Mouse (Mus musculus): Measurements from ENCODE around the gene Gm2174. TPM values are rescaled to one million over a fixed set of nuclear protein-coding genes. Genes with fewer than 3 reads are reported as not detected.
A peak's percentile ranks its signal among the peaks of the same experiment; 100 is the strongest.

Gene Gm2174
- 1.3 and 1.5 TPM in 2 replicates for polyA plus RNA-seq (2016; fragmentation: Nextera tagmentation; extraction: Ambion mirVana)

GRCm38 (mm10) chrX:56447524-56448015 is at the start of gene Gm2174:
Gm2174 (plus strand) TSS chrX:56447965.
- no peaks in the 10 kb centered on the region for H3K27me3 ChIP-seq
- H3K36me3 ChIP-seq, result no peaks in the 10 kb centered on the region
- H3K9me3 ChIP-seq, result no peaks in the 10 kb centered on the region
- ATAC-seq (ENCODE audit: insufficient number of reproducible peaks, insufficient read depth, low FRiP score, low TSS enrichment, low read depth), result no peak
- H3K4me3 ChIP-seq (replicated peaks), result no peak within 1 kb of the TSS
- 80% methylated on average over 4 of the region's 4 CpGs for WGBS
- H3K4me1 ChIP-seq (replicated peaks), result no peaks in the 10 kb centered on the region
- no peak within 1 kb of the TSS for H3K9ac ChIP-seq (replicated peaks)
- no peak within 1 kb of the TSS for H3K4me2 ChIP-seq
- no peak within 1 kb of the TSS for H3K27ac ChIP-seq

GRCm38 (mm10) chrX:56404646-56405045 is 43.1 kb upstream of the Gm2174 start:
- Histone ChIP-seq H3K4me2 (no peak overlapping the region), H3K9me3 (no peaks in the 10 kb centered on the region), H3K4me3 (replicated peaks) (no peak overlapping the region), H3K27me3 (no peaks in the 10 kb centered on the region), H3K4me1 (replicated peaks) (no peaks in the 10 kb centered on the region), H3K36me3 (no peaks in the 10 kb centered on the region), H3K9ac (replicated peaks) (no peak overlapping the region), H3K27ac (no peak overlapping the region)
- WGBS, result 17% methylated on average over 2 of the region's 2 CpGs
- no peak for ATAC-seq (ENCODE audit: insufficient number of reproducible peaks, insufficient read depth, low FRiP score, low TSS enrichment, low read depth)

DNA sequence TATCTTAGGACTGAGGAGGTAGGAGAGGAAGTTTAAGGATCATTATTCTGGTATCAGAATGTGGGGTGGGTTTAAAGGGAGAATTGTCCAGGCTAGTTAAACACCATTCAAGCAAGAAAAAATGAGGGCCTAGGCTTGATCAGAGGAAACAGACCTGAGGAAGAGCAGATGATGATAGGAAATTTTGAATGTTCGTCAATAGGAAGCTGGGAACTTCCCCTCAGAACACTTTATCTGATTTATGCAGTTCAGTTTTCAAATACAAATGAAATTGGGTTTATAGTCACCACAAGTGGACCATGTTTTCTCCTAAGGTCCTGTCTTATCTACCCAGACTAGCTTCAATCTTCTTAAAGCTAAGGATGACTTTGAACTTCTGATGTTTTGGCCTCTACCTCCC is 42.3 kb upstream of the Gm2174 start:
- Histone ChIP-seq H3K9ac (replicated peaks) (no peak overlapping the region), H3K27me3 (no peaks in the 10 kb centered on the region), H3K4me3 (replicated peaks) (no peak overlapping the region), H3K4me1 (replicated peaks) (no peaks in the 10 kb centered on the region), H3K27ac (no peak overlapping the region), H3K36me3 (no peaks in the 10 kb centered on the region), H3K4me2 (no peak overlapping the region), H3K9me3 (no peaks in the 10 kb centered on the region)
- WGBS, result 80% methylated on average over 1 of the region's 1 CpGs
- ATAC-seq (ENCODE audit: insufficient number of reproducible peaks, insufficient read depth, low FRiP score, low TSS enrichment, low read depth), result no peak

DNA sequence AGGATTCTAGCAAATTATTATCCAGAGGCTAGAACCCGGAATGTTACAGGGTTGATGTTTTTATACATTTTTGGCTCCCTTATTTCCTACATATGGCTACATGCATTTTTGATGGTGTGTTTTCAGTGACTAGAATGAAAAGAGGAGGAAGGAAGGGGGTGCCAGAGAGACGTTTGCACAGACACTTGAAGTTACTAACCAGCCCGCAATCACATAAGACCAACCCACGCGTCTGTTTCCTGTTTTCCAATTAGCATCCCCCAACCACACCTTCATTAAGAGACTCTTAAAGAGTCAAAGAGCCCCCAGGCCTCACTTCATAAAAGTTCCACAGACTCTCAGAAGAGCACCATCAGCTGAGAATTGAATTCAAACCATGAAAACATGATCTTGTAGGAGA is 41.6 kb upstream of the Gm2174 start:
- ATAC-seq (ENCODE audit: insufficient number of reproducible peaks, insufficient read depth, low FRiP score, low TSS enrichment, low read depth), result no peak
- H3K4me3 ChIP-seq (replicated peaks), result no peak overlapping the region
- no peak overlapping the region for H3K27ac ChIP-seq
- H3K4me1 ChIP-seq (replicated peaks), result no peaks in the 10 kb centered on the region
- H3K9me3 ChIP-seq, result no peaks in the 10 kb centered on the region
- no peak overlapping the region for H3K4me2 ChIP-seq
- WGBS, result 51% methylated on average over 5 of the region's 5 CpGs
- no peaks in the 10 kb centered on the region for H3K27me3 ChIP-seq
- no peaks in the 10 kb centered on the region for H3K36me3 ChIP-seq
- no peak overlapping the region for H3K9ac ChIP-seq (replicated peaks)

- no peaks in the 10 kb centered on the region for H3K4me1 ChIP-seq (replicated peaks)
- H3K9ac ChIP-seq (replicated peaks), result no peak overlapping the region
- no peak overlapping the region for H3K4me3 ChIP-seq (replicated peaks)
- H3K36me3 ChIP-seq, result no peaks in the 10 kb centered on the region
- H3K4me2 ChIP-seq, result no peak overlapping the region
- 75% methylated on average over 3 of the region's 3 CpGs for WGBS
- H3K27me3 ChIP-seq, result no peaks in the 10 kb centered on the region
- no peaks in the 10 kb centered on the region for H3K9me3 ChIP-seq
- ATAC-seq (ENCODE audit: insufficient number of reproducible peaks, insufficient read depth, low FRiP score, low TSS enrichment, low read depth), result no peak
- H3K27ac ChIP-seq, result no peak overlapping the region
Observed at GRCm38 (mm10) chrX:56416277-56416676, 31.5 kb upstream of the Gm2174 start.

DNA sequence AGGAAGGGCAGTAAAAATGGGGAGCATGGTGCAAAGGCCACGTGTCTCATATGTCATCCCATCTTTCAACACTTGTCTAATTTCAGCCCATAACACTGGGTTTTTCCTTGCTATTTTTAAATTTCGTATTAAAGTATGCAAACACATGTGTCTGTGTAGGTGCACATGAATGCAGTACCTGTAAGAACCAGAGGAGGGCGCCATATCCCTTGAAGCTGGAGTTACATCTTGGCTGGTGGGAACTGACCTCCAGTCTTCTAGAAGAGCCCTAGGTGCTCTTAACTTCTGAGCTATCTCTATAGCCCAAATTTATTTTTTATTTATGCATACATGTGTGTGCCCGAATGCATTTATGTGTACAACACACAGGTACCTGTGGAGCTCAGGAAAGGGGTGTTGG is 30.2 kb upstream of the Gm2174 start:
- 67% methylated on average over 4 of the region's 4 CpGs for WGBS
- no peak for ATAC-seq (ENCODE audit: insufficient number of reproducible peaks, insufficient read depth, low FRiP score, low TSS enrichment, low read depth)
- H3K27me3 ChIP-seq, result no peaks in the 10 kb centered on the region
- H3K4me3 ChIP-seq (replicated peaks), result no peak overlapping the region
- no peaks in the 10 kb centered on the region for H3K4me1 ChIP-seq (replicated peaks)
- no peaks in the 10 kb centered on the region for H3K9me3 ChIP-seq
- H3K9ac ChIP-seq (replicated peaks), result no peak overlapping the region
- no peaks in the 10 kb centered on the region for H3K36me3 ChIP-seq
- no peak overlapping the region for H3K4me2 ChIP-seq
- no peak overlapping the region for H3K27ac ChIP-seq

GRCm38 (mm10) chrX:56430601-56431000 is 17.2 kb upstream of the Gm2174 start:
- no peak overlapping the region for H3K9ac ChIP-seq (replicated peaks)
- H3K4me3 ChIP-seq (replicated peaks), result no peak overlapping the region
- 53% methylated on average over 2 of the region's 2 CpGs for WGBS
- no peaks in the 10 kb centered on the region for H3K36me3 ChIP-seq
- no peaks in the 10 kb centered on the region for H3K4me1 ChIP-seq (replicated peaks)
- no peaks in the 10 kb centered on the region for H3K27me3 ChIP-seq
- no peak overlapping the region for H3K4me2 ChIP-seq
- H3K9me3 ChIP-seq, result no peaks in the 10 kb centered on the region
- no peak for ATAC-seq (ENCODE audit: insufficient number of reproducible peaks, insufficient read depth, low FRiP score, low TSS enrichment, low read depth)
- no peak overlapping the region for H3K27ac ChIP-seq

GRCm38 (mm10) chrX:56435758-56436283 is 11.9 kb upstream of the Gm2174 start:
- no peak for ATAC-seq (ENCODE audit: insufficient number of reproducible peaks, insufficient read depth, low FRiP score, low TSS enrichment, low read depth)
- 55% methylated on average over 7 of the region's 7 CpGs for WGBS
- Histone ChIP-seq H3K9ac (replicated peaks) (no peak overlapping the region), H3K9me3 (no peaks in the 10 kb centered on the region), H3K4me3 (replicated peaks) (no peak overlapping the region), H3K27me3 (no peaks in the 10 kb centered on the region), H3K36me3 (no peaks in the 10 kb centered on the region), H3K4me1 (replicated peaks) (no peaks in the 10 kb centered on the region), H3K4me2 (no peak overlapping the region), H3K27ac (no peak overlapping the region)

DNA sequence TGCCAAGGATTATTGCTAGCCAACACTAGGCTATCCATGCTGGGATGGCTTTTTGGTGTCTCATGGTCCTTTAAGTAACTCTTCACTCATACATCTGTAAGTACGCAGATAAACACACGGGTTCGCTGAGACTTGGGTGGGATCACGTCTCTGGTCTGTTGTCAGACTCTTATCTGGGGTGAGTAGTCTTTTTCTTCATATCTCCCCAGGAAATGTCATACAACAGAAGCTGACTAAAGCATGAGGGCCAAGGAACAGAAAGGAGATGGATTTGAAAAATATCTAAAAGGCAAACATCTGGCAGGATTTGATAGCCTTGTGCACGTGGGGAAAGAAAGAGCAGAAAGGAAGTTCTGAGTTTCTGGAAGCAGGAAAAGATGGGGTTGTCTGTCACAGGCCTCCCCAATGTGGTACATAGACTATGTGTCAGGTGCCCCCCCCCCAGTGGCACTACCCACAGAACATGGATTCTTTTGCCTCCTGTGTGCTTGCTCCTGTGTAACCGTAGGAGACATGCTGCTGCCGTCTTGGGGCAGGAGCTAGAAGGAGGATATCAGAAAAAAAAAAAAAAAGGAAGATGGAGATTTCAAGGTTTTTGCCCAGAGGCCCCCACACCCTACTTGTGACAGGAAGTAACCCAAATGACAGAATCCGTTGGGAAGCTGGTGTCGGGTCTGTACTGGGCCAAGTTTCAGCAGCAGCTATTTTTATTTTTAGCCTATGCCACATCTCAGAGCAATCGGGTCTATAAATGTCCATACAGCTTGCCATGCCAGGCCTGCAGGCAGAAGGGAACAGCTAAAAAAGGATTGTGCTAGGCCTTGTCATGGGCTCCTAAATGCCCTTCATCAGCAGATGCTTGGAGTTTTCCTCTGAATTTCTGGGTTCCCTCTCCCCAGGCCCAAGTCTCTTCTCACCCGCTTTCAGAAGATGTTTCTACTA is 1.0 kb upstream of the Gm2174 start:
- ATAC-seq (ENCODE audit: insufficient number of reproducible peaks, insufficient read depth, low FRiP score, low TSS enrichment, low read depth), result no peak
- WGBS, result 81% methylated on average over 11 of the region's 11 CpGs
- no peak overlapping the region for H3K9ac ChIP-seq (replicated peaks)

GRCm38 (mm10) chrX:56454671-56455371 is 7.1 kb downstream of the Gm2174 start, which contains the start of gene Ints6l:
Ints6l (plus strand) TSS chrX:56454857.
- no peaks in the 10 kb centered on the region for H3K36me3 ChIP-seq
- H3K4me1 ChIP-seq (replicated peaks), result no peaks in the 10 kb centered on the region
- H3K4me2 ChIP-seq, result peak within 1 kb of the TSS; percentile 58
- peak within 1 kb of the TSS; percentile 96 for H3K27ac ChIP-seq
- H3K27me3 ChIP-seq, result no peaks in the 10 kb centered on the region
- peak within 1 kb of the TSS; percentile 77 for H3K9ac ChIP-seq (replicated peaks)
- ATAC-seq (ENCODE audit: insufficient number of reproducible peaks, insufficient read depth, low FRiP score, low TSS enrichment, low read depth), result peak; percentile 76
- peak within 1 kb of the TSS; percentile 58 for H3K4me3 ChIP-seq (replicated peaks)
- no peaks in the 10 kb centered on the region for H3K9me3 ChIP-seq
- 10% methylated on average over 22 of the region's 22 CpGs for WGBS

More for the DNA sequence above, 1.0 kb upstream of the Gm2174 start:
- no peaks in the 10 kb centered on the region for H3K4me1 ChIP-seq (replicated peaks)
- no peaks in the 10 kb centered on the region for H3K36me3 ChIP-seq
- H3K4me2 ChIP-seq, result no peak overlapping the region
- H3K27ac ChIP-seq, result no peak overlapping the region
- H3K9me3 ChIP-seq, result no peaks in the 10 kb centered on the region
- no peaks in the 10 kb centered on the region for H3K27me3 ChIP-seq
- H3K4me3 ChIP-seq (replicated peaks), result no peak overlapping the region
